Comparison of ENCODE assay signal across 8 mouse cellular contexts in genomic region chr7:6330458-6331232, GRCm38 (mm10). TPM values are rescaled to one million over a fixed set of nuclear protein-coding genes. Genes with fewer than 3 reads are reported as not detected.
DNase-seq lines count a peak whose midpoint lies in the region; ATAC-seq lines count a peak whose summit lies in the region.

No protein-coding gene starts in this region.

- peak overlapping the region; percentile 83 for H3K27ac ChIP-seq in lung, embryonic 16.5 days (ENCODE audit: low read length)
- peak overlapping the region; percentile 67 to 71 for H3K27ac ChIP-seq in heart, embryonic 14.5 days (replicated peaks in 1 of 2; ENCODE audit: control insufficient read depth in 1 of 2, insufficient read depth in 1 of 2, low read depth in 2 of 2, low read length in 2 of 2)
- peak overlapping the region; percentile 53; the same call in 1 of the 2 replicates for H3K27ac ChIP-seq in limb, embryonic 11.5 days (replicated peaks; ENCODE audit: low read depth, low read length)

- H3K9me3 ChIP-seq in lung, embryonic 16.5 days (ENCODE audit: control insufficient read depth, low read length), result no peaks in the 10 kb centered on the region
- H3K9me3 ChIP-seq in heart, embryonic 14.5 days (ENCODE audit: control insufficient read depth, low read length), result no peaks in the 10 kb centered on the region
- no peaks in the 10 kb centered on the region for H3K9me3 ChIP-seq in limb, embryonic 11.5 days (ENCODE audit: control insufficient read depth, low read length)

- no peak for DNase-seq in lung, postnatal 25 days (ENCODE audit: low spot score)
- peak; percentile 1 for DNase-seq in embryo, embryonic 9.5 days (ENCODE audit: extremely low spot score)
- no peak for DNase-seq in limb, embryonic 11.5 days (ENCODE audit: low spot score)
- DNase-seq in natural killer cell, adult 2 months (ENCODE audit: low spot score in 2 of 2), result peak; percentile 0 to 6
- DNase-seq in MN1 (ENCODE audit: low spot score), result no peak
- no peak for DNase-seq in gastrocnemius, postnatal 10 days

- peaks cover 5% of the 10 kb centered on the region; the same call in 1 of the 2 replicates for H3K4me1 ChIP-seq in lung, embryonic 16.5 days (replicated peaks; ENCODE audit: control insufficient read depth, insufficient read depth, low read length)
- H3K4me1 ChIP-seq in heart, embryonic 14.5 days (ENCODE audit: control insufficient read depth in 2 of 2, insufficient read depth in 2 of 2, low read length in 2 of 2), result 0 out of 4 replicates have a peak, but pooled peaks cover 0 to 10% of the 10 kb centered on the region in 2 experiments
- no peaks in the 10 kb centered on the region for H3K4me1 ChIP-seq in limb, embryonic 11.5 days (ENCODE audit: control insufficient read depth, insufficient read depth, low read length)

- peak overlapping the region; percentile 75 for H3K4me2 ChIP-seq in lung, embryonic 16.5 days (ENCODE audit: low read depth, low read length)
- peak overlapping the region; percentile 73 for H3K4me2 ChIP-seq in heart, embryonic 14.5 days (ENCODE audit: low read length)
- H3K4me2 ChIP-seq in limb, embryonic 11.5 days (ENCODE audit: low read depth, severe bottlenecking), result peak overlapping the region; percentile 45

- WGBS in lung, embryonic 16.5 days, result 12% methylated on average over 23 of the region's 23 CpGs
- WGBS in heart, embryonic 14.5 days, result 17% methylated on average over 23 of the region's 23 CpGs
- 19% methylated on average over 23 of the region's 23 CpGs for WGBS in limb, embryonic 11.5 days

- H3K27me3 ChIP-seq in lung, embryonic 16.5 days (ENCODE audit: control insufficient read depth, insufficient read depth, low read depth, low read length), result no peaks in the 10 kb centered on the region
- H3K27me3 ChIP-seq in heart, embryonic 14.5 days (ENCODE audit: control insufficient read depth, insufficient read depth, low read length), result no peaks in the 10 kb centered on the region
- H3K27me3 ChIP-seq in limb, embryonic 11.5 days (ENCODE audit: control insufficient read depth, insufficient read depth, low read length), result no peaks in the 10 kb centered on the region

- peak overlapping the region; percentile 84 for H3K9ac ChIP-seq in lung, embryonic 16.5 days (ENCODE audit: low read length)
- H3K9ac ChIP-seq in heart, embryonic 14.5 days (ENCODE audit: low read length), result peak overlapping the region; percentile 83
- peak overlapping the region; percentile 77 for H3K9ac ChIP-seq in limb, embryonic 11.5 days (ENCODE audit: low read length)

- peak; percentile 77 for ATAC-seq in lung, embryonic 16.5 days (ENCODE audit: low read depth)
- ATAC-seq in heart, embryonic 14.5 days (ENCODE audit: insufficient number of reproducible peaks, insufficient read depth, low FRiP score, low read depth), result peak; percentile 68
- peak; percentile 74 for ATAC-seq in limb, embryonic 11.5 days (ENCODE audit: insufficient number of reproducible peaks, low FRiP score, low TSS enrichment, low read depth)

- peaks cover 2% of the 10 kb centered on the region; the same call in 1 of the 2 replicates for H3K36me3 ChIP-seq in lung, embryonic 16.5 days (ENCODE audit: control insufficient read depth, insufficient read depth, low read length)
- H3K36me3 ChIP-seq in heart, embryonic 14.5 days (ENCODE audit: control insufficient read depth, insufficient read depth, low read length), result peaks cover 16% of the 10 kb centered on the region
- no peaks in the 10 kb centered on the region for H3K36me3 ChIP-seq in limb, embryonic 11.5 days (ENCODE audit: control insufficient read depth, insufficient read depth, low read length)

- peak overlapping the region; percentile 62 for H3K4me3 ChIP-seq in lung, embryonic 16.5 days (ENCODE audit: low read length)
- peak overlapping the region; percentile 56 to 70 for H3K4me3 ChIP-seq in heart, embryonic 14.5 days (ENCODE audit: control insufficient read depth in 1 of 2, insufficient read depth in 1 of 2, low read depth in 1 of 2, low read length in 2 of 2)
- H3K4me3 ChIP-seq in limb, embryonic 11.5 days (ENCODE audit: low read depth, low read length), result peak overlapping the region; percentile 43

RNA-seq across cellular contexts. Expression of gene Zfp583, which starts 0.4 kb away (rescaled TPM):
- 6.6 and 6.9 TPM in 2 replicates for polyA plus RNA-seq in lung, embryonic 16.5 days (2015; fragmentation: Nextera tagmentation; extraction: Ambion mirVana)
- 4.0 and 6.0 TPM in 2 replicates for polyA plus RNA-seq in heart, embryonic 14.5 days (2014; fragmentation: Nextera tagmentation; extraction: Ambion mirVana)
- 6.9 and 7.8 TPM in 2 replicates for polyA plus RNA-seq in limb, embryonic 11.5 days (2014; fragmentation: Nextera tagmentation; extraction: Ambion mirVana)
- total RNA-seq in gastrocnemius, postnatal 10 days (2021), result 1 to 10 TPM in 1 of 2 experiments, under 1 TPM in 1; 0.47 to 1.0 TPM

RNA-seq across cellular contexts. Expression of gene Gm3854, which starts 12.9 kb away (rescaled TPM):
- polyA plus RNA-seq in lung, embryonic 16.5 days (2015; fragmentation: Nextera tagmentation; extraction: Ambion mirVana), result 1.5 and 1.8 TPM in 2 replicates
- 1.2 and 1.5 TPM in 2 replicates for polyA plus RNA-seq in heart, embryonic 14.5 days (2014; fragmentation: Nextera tagmentation; extraction: Ambion mirVana)
- 2.2 and 2.3 TPM in 2 replicates for polyA plus RNA-seq in limb, embryonic 11.5 days (2014; fragmentation: Nextera tagmentation; extraction: Ambion mirVana)
- total RNA-seq in gastrocnemius, postnatal 10 days (2021), result under 1 TPM; 0.12 to 0.14 TPM

RNA-seq across cellular contexts. Expression of gene Zfp78, which starts 32.4 kb away (rescaled TPM):
- 3.1 TPM in 2 replicates for polyA plus RNA-seq in lung, embryonic 16.5 days (2015; fragmentation: Nextera tagmentation; extraction: Ambion mirVana)
- 1.6 and 1.8 TPM in 2 replicates for polyA plus RNA-seq in heart, embryonic 14.5 days (2014; fragmentation: Nextera tagmentation; extraction: Ambion mirVana)
- polyA plus RNA-seq in limb, embryonic 11.5 days (2014; fragmentation: Nextera tagmentation; extraction: Ambion mirVana), result 1.1 and 1.6 TPM in 2 replicates
- under 1 TPM; 0.84 to 0.92 TPM for total RNA-seq in gastrocnemius, postnatal 10 days (2021)

RNA-seq across cellular contexts. Expression of gene Zfp667, which starts 44.3 kb away (rescaled TPM):
- 6.9 and 7.2 TPM in 2 replicates for polyA plus RNA-seq in lung, embryonic 16.5 days (2015; fragmentation: Nextera tagmentation; extraction: Ambion mirVana)
- 3.4 and 3.5 TPM in 2 replicates for polyA plus RNA-seq in heart, embryonic 14.5 days (2014; fragmentation: Nextera tagmentation; extraction: Ambion mirVana)
- 7.4 and 9.0 TPM in 2 replicates for polyA plus RNA-seq in limb, embryonic 11.5 days (2014; fragmentation: Nextera tagmentation; extraction: Ambion mirVana)
- total RNA-seq in gastrocnemius, postnatal 10 days (2021), result 1 to 10 TPM; 3.0 to 3.6 TPM

RNA-seq across cellular contexts. Expression of gene Zfp28, which starts 52.5 kb away (rescaled TPM):
- polyA plus RNA-seq in lung, embryonic 16.5 days (2015; fragmentation: Nextera tagmentation; extraction: Ambion mirVana), result 9.5 and 10.5 TPM in 2 replicates
- 6.9 and 10.7 TPM in 2 replicates for polyA plus RNA-seq in heart, embryonic 14.5 days (2014; fragmentation: Nextera tagmentation; extraction: Ambion mirVana)
- polyA plus RNA-seq in limb, embryonic 11.5 days (2014; fragmentation: Nextera tagmentation; extraction: Ambion mirVana), result 10.2 and 10.4 TPM in 2 replicates
- total RNA-seq in gastrocnemius, postnatal 10 days (2021), result 1 to 10 TPM; 3.7 to 3.9 TPM

Comparison
In these comparisons a context has a peak if more than half of its experiments do, and no peak if none do; other contexts are left out.
1. DNase-seq: peak in embryo, embryonic 9.5 days (single experiment) and natural killer cell, adult 2 months (2 of 2); none in lung, postnatal 25 days (single experiment), limb, embryonic 11.5 days (single experiment), MN1 (single experiment) and gastrocnemius, postnatal 10 days (single experiment).
2. Peak in every context shown above with its lines, with median percentiles within 50 percentile points of each other: ATAC-seq, H3K27ac ChIP-seq, H3K4me2 ChIP-seq, H3K4me3 ChIP-seq and H3K9ac ChIP-seq.